Mouse (Mus musculus): ENCODE measurements around the gene Syf2.
A peak's percentile ranks its signal among the peaks of the same experiment; 100 is the strongest.
"Not testable (repeated sequence)": the region's sequence is repeated elsewhere in the genome, so short reads cannot be mapped to it uniquely, and the experiment has no call there.

Syf2 gene

DNA sequence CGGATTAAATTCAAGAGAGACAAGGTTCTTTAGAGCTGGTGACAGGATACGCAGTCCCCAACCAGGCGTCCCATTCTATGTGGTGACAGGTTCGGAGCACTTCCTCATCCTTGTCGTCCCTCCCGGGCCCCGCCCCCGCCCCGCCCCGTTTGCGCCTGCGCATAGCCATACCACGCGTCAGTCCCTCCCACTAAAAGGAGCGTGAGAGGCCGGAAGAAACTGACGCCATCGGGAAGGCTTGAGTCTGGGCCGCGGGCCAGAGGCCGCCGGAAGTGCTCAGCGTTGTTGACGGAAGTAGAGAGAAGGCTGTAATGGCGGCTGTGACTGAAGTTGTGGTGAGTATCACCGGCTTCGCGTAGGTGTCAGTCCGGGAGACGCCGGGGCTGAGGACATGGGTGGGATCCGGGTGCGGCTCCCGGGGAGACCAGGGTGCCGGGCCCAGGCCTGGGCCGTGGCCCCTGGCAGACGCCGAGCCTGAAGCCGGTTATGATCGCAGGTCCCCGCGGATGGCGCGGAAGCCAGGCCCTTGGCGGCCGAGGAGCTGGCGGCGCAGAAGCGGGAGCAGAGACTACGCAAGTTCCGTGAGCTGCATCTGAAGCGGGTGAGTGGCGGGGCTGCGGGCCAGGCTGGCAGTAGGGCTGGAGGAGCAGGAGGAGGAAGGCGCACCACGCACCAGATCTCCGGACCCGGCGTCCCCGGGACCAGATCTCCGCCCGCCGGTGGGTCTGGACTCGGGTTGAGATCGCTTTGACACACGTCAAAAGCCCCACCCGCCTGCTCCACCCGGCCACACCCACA is at the start of gene Syf2:
Gene Syf2, plus strand, starts transcription at position 215 of the 798 bp plus-strand sequence.
- DNase-seq, result peak; percentile 94 to 95

DNA sequence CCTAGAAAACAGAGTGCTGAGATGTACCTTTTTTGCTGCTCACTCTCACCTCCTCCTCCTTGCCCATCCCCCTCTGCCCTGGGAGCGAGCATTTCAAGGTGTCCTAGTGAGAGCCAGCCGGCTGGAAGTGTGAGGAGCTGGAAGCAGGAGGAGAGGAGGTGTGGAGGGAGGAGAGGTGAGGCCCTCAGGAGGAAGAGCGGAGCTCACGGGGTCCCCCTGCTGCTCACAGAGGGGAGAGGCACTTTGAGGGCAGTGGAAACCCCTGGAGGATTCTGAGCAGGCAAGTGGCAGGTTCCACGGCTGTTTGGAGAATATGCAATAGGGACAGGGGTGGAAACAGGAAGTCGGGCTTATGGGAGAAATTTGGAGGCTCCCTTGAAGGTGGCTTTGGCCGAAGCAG is 47.4 kb upstream of the Syf2 start:
- peak; percentile 22 to 47 for DNase-seq

DNA sequence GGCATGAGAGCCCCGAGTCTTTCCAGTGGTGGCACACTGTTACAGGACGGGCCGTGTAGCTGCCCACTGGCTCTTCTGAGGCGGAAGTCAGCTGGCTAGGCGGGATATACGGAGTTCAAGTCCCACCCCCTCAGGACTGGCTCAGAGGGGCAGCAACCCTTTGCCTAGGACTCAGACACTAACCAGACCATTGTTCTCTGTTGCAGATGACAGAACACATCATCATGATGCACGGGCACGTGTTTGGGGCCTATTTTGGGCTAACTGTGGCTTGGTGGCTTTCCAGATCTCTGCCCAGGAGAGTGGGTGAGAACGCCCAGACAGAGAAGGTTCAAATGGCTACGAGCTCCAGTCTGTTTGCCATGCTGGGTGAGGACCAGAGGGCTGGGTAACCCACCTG is 46.9 kb upstream of the Syf2 start:
- no peak for DNase-seq

DNA sequence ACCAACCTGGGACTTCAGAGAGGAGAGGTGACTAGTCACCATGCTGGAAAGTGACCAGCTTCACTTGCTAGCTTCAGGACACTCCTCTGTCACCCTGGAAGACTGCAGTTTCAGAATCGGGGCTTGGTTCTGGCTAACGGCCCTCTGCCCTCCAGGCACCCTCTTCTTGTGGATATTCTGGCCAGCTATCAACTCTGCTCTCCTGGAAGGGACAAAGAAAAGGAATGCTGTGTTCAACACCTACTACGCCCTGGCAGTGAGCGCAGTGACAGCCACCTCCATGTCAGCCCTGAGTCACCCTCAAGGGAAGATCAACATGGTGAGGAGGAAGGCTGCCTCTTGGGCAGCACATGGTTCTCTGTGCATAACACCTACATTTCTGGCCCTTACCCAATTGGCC is 46.3 kb upstream of the Syf2 start:
- no peak for DNase-seq

DNA sequence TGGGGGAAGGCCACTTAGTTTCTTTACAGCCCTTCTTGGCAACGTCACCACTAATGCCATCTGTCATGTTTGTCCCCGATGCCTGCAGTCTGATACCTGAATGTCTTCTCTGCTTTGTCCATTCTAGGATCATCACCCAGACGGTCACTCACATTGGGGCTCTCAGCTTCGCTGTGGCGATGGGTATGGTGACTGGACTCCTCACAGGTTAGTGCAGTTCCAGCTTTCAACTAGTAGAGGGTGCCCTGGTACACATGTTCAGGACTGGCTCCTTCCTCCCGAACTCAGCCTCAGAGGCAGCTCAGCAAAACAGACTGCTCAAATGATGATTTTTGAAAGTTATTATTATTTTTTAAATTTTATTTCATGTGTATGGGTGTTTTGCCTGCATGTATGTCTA is 38.6 kb upstream of the Syf2 start:
- peak; percentile 76 to 81 for DNase-seq

DNA sequence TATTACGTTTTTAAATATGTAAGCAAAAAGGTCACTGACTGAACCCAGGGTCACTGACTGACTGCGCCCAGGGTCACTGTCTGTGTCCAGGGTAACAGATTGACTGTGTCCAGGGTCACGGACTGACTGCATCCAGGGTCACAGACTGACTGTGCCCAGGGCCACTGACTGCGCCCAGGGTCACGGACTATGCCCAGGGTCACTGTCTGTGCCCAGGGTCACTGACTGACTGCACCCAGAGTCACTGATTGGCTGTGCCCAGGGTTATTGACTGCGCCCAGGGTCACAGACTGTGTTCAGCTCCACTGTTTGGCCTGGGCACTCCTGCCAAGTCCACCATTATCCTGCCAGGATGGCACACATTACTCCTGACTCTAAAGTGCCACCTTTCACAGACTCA is 33.4 kb upstream of the Syf2 start:
- DNase-seq, result no peak

DNA sequence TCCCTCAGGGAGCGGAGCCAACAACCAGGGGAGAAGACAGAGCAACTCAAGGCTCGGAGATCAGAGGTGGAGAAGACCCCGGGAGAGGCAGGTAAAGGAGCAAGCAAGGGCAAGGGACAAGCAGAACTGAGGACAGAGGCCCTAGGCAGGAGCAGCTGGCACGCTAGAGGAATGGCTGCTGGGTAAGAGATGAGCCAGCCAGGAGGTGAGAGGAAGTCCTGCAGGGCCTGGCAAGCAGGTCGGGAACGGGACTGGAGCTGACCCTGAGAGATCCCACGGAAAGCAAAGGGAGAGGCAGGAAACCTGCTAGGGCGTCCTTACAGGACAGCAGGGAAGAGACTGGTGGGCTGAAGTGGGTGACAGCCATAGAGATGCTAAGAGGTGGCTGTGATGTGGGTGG is 29.6 kb upstream of the Syf2 start:
- peak; percentile 39 to 56 for DNase-seq

DNA sequence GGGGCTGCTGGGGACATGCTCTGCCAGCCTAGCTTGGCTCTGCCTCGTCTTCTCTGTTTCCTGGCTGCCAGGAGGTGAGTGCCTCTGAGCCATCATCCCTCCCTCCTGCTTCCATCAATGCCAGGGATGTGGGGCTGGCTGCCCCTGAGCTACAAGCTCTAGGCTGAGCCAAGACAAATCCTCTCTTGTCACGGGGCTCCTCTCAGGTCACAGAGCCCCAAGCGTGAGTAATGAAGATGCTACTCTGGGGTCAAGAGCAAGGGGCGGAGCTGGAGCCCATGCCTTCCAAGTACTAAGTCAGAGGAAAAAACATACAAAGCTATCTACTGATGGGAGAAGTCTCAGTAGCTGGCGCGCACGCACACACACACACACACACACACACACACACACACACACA is 27.7 kb upstream of the Syf2 start:
- no peak for DNase-seq

DNA sequence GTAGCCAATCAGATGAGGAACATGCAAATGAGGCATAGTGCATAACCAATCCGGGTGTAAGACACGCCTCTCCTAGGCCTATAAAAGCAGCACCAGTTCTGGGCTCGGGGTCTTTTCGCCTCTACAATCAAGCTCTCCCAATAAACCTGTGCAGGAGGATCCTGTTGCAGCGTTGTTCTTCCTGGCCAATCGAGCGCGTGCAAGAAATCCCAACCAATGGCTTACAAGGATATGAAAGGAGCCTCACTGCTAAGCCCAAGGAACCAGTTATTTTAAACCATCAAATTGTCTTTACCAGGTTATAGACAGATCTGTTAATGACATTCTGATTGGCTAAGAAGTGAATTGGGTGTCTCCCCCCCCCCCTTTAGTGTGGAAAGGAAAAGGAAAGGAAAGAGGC is 19.3 kb upstream of the Syf2 start:
- DNase-seq, result not testable (repeated sequence)

DNA sequence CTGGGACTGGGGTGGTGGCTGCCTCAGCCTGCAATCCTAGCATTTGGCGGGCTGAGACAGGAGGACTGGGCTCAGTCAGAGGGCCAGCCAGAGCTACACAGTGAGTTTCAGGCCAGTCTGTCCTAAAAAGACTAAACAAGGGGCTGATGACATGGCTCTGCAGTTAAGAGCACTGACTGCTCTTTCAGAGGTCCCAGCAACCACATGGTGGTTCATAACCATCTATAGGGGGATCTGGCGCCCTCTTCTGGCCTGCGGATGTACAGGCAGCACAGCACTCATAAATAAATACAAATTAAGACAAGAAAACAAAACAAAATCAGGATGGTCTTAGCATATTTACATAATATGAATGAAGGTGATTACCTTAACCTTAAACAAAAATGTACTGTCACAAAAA is 17.3 kb upstream of the Syf2 start:
- peak; percentile 74 to 81 for DNase-seq

DNA sequence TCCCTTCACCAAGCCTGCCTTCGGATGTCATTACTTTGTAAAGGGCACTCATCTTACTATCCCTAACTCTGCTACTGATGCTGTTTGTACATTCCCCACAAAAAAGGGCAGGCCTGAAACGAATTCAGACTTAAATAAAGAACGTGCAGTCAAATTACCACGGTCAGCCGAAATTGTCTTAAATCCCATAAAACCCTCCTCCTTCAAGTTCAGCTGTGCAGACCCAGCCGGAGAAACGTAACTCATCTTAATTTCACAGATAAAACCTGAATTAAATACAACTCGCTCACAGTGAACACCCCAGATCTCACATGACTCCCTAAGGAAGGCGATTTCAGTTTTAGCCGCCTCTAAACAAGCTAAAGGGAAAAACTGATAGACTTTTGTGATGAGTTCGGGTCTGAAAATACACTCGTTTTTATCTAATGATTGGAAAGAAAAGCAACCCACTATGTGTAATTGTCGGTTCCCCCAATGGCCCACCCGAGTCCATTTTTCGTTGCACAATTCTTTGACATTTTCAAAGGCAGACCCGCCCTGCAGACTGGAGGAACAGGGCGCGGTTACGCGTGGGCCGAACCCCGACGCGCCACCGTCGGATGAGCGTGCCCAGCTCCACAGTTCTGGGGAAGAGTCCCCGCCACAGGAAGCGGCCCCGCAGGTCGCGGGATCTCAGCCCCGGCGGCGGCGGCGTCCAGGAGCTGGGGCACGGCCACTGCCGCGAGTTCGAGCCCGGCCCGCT is 16.4 kb upstream of the Syf2 start:
- DNase-seq, result peak in 1 of 2 experiments; percentile 14

DNA sequence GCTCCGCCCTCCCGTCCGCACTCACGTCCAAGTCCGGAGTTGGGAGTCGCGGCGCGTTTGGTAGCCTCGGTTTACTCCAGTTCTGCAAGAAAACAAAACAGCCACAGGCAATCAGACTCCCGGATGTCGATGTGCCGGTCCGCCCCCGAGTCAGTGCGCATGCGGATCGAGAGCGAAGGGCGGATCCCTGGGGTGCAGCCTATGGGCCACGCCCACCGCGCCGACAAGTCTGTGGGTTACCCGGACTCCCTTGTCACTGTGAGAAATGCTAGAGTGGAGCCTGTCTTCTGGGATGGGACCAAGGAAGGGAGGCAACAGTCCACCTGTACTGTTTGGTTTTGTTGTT is 15.9 kb upstream of the Syf2 start, which contains the start of gene Tmem50a:
Gene Tmem50a, minus strand, starts transcription at position 161 of the 346 bp plus-strand sequence.
- DNase-seq, result peak; percentile 82 to 84

DNA sequence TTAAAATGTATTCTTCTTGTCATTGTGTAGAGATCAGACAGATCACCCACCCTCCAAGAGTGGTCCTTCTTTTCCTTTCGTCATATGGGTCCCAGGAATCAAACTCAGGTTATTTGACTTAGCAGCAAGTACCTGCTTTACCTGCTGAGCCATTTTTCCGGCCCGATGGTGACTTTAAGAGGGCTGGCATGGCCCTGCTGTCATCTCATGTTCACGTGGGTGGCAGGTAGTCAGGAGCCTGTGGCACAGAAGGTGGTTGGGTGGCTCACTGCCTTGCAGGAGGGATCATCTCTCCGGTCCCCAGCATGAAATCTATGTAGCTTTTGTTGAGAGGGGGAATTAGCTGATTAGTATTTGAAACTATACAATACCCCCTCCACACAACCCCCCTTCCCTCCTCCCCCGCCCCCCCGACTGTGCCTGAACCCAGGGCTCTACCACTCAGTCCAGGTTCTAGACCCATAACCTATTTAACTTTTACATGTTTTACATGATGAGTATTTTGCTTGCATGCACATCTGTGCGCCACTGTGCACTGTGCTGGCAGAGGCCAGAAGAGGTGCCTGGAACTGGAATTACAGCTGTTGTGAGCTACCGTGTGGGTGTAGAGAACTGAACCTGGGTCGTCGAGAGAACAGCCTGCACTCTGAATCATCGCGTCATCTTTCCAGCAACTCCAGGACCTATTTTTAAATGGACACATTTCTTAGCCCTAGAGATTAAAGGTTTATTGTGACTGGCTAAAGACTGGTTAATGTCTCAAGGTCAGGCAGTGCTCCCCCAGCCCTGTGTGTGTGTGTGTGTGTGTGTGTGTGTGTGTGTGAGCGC is 15.3 kb upstream of the Syf2 start:
- no peak for DNase-seq

DNA sequence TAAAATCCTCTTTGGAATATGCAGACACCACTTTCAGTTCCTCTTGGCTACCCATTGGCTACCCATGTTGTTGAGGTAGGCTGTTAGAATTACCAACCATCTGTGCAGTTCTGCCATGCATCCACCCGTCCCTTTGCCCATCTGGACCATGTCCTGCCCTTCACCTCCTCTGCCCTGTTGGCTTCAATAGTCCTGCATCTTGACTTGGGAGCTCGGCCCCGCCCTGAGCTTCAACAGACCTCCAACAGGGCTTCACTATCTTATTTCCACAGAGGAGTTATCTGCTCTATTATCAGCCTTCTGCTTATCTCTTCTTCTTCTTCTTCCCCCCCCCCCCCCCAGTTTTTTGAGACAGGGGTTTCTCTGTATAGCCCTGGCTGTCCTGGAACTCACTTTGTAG is 13.5 kb upstream of the Syf2 start:
- no peak for DNase-seq

DNA sequence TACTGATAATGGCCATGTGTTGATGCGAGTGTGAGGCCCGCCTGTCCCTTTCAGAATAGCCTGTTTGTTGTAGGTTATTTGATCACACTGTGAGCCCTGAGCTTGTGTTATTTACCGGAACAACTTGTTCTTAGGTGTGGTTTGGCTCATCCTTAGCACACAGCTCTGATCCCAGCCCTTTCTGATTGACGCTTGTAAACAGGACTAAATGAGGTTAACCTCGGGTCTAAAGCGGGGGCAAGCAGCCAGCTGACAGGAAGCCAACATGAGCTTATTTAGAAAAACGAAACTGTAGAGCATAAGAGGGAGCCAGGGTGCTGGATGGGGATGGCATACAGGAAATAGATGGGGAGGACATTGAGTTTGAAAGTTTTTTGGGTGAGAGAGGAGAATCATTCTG is 12.3 kb upstream of the Syf2 start:
- no peak for DNase-seq

DNA sequence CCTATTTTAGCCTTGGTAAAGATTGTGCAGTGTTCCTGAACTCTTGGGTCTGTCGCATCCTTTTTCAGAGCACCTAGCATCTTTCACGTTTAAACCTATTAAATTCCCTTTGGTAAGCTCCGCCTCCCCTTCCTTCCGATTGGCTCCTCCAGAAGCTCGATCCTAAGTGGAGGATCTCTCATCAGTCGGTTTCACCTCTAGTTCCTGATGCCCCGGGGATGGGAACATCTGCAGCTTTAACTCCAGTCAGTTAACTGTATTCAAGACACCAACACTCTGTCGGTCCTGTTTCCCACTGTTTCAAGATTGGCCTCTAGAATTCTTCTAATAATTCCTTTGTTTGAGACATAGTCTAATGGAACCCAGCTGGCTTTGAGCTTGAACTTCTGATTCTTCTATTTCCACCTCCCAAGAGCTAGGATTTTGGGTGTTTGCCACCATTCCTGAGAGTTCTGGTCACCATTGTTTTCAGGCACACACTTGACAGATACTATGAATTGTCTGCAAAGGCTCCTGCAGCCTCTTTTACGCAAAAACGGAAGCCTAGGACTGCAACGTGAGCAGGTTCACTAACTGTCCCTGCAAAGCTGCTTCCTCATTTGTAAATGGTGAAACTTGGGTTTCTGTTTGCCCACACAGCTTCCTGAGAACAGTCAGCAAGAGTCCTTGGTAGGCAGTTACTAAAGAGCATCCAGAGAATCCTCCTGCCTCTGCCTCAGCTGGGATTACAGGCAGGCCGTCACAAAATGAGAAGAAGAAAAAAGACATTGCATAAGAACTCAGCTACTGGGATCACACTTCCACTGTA is 10.8 kb upstream of the Syf2 start:
- no peak for DNase-seq

DNA sequence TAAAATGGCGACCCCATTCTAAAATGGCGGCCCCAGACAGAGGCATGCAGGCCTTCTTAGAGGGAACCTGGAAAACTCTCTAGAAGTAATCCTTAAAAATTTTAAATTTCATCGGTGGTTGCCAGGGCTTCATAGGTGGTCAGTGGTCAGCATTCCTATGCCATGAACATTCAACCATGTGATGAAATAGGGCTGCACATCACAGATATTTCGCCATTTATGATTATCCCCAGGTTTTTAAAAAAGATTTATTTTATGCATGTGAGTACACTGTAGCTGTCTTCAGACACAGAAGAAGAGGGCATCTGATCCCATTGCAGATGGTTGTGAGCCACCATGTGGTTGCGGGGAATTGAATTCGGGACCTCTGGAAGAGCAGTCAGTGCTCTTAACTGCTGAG is 10.1 kb upstream of the Syf2 start:
- no peak for DNase-seq

DNA sequence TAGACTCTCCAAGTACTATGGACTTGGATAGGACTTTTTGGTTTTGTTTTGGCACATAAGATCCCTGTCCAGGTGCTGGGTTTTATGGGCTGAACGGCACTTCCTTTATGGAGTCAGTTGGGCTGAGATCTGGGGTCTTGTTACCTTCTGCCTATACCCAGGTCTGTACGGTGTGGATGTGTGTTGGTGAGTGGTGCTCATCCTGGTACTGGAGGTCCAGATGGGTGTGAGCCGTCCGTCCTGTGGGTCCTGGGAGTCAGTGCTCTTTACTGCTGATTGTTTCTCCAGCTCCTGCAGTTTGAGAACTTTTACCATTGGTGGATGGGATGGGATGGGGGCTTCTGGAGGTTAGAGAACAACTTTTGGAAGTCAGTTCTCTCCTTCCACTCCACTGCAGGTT is 9.0 kb upstream of the Syf2 start:
- DNase-seq, result no peak

DNA sequence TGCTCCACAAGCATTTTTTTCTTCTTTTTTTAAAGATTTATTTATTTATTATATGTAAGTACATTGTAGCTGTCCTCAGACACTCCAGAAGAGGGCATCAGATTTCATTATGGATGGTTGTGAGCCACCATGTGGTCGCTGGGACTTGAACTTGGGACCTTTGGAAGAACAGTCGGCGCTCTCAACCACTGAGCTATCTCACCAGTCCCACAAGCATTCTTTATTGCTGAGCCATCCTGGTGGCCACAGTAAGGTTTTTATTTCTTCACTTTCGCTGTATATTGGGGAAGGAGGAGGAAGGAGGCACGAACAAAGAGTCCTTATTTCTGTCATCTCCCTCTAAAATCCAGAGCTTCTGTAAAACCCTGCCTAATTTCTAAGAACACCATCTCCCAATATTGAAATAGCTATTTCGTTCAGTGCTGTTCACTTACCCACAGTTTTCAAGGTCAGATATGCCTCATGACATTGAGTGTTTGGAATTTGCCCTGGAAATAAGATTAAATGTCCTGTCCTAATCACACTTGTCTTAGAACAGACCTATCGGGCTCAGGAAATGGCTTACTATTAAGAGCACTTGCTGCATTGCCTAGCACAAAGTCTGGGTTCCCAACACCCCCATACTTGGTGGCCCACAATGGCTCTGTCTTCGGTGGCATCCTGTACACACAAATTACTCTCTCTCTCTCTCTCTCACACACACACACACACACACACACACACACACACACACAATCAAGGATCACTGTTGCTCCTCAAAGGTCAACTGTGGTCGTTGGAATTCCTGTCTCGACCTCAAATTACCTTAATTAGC is 8.4 kb upstream of the Syf2 start:
- DNase-seq, result no peak

DNA sequence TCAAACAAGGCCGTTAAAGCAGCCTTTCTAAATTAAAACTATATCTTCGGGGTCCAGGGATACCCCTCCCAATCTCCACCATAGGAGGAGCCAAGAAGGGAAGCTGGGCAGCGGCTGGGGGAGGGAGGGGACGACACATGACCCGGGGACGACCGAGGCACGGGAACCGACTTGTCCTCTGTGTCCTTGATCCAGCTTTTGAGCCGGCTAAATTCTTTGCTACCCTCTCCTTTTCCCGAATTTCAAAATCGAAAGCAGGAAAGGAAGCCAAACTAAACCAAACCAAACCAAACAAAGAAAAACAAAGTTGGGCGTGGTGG is 7.8 kb upstream of the Syf2 start:
- peak in 1 of 2 experiments; percentile 60 for DNase-seq

DNA sequence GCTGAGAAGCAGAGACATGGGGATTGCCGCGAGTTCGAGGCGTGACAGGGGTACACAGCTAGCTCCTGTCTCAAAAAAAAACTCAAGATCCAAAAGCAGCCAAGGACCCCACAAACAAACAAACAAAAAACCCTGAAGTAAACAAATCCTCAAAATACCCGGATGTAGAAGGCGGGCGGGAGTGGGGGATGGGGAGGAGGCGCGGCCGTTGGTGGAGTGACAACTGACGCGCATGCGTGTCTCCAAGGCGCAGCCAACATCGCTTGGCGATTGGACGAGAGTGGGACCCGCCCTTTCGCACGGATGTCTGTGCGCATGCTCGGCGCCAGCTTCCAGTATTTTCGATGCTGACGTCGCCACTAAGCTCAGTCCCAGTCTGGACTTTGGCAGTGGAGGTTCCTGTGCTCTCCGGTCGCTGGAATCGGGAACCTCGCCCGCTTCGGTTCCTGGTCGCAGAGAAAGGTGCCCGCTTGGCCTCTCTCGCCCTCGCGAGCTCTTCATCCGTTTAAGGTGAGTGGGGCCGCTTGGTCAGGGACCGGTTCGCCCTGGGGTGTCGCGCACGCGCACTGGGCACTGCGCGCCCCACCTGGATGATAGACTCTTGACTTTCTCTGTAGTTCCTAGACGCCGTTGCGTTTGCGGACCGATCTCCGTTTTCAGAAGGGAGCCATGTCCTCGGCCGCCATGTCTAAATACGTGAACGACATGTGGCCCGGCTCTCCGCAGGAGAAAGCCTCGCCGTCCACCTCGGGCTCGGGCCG is 7.3 kb upstream of the Syf2 start, which contains the start of gene Rsrp1:
Gene Rsrp1, plus strand, starts transcription at position 335 of the 761 bp plus-strand sequence.
- peak; percentile 98 to 99 for DNase-seq
